Comparison of ENCODE assay signal across 16 mouse cellular contexts in genomic region chr17:90836154-90837021, GRCm38 (mm10).
A peak's percentile ranks its signal among the peaks of the same experiment; 100 is the strongest.
DNase-seq lines count a peak whose midpoint lies in the region; ATAC-seq and TF ChIP-seq lines count a peak whose summit lies in the region.
"Had no signal": no experiment of that assay in that cellular context is flagged by ENCODE, and none has a peak within 500 bp of the region (broad histone marks: within the 10 kb centered on the region; RNA-seq: fewer than 3 reads in every experiment).

No protein-coding gene starts in this region.

- WGBS in forebrain, embryonic 15.5 days: 49% methylated on average over 4 of the region's 4 CpGs
- WGBS in forebrain, embryonic 16.5 days: 55% methylated on average over 4 of the region's 4 CpGs
- WGBS in hindbrain, embryonic 15.5 days: 48% methylated on average over 4 of the region's 4 CpGs
- 35% methylated on average over 4 of the region's 4 CpGs for WGBS in midbrain, embryonic 15.5 days

- no peak for TF ChIP-seq POLR2A in brain, embryonic 14.5 days (IDR thresholded peaks at IDR 0.05; ENCODE audit: borderline replicate concordance, extremely low read depth, insufficient read depth, insufficient read length, poor library complexity, severe bottlenecking)

- no peaks in the 10 kb centered on the region for H3K36me3 ChIP-seq in forebrain, embryonic 15.5 days
- H3K36me3 ChIP-seq in forebrain, embryonic 16.5 days (ENCODE audit: control insufficient read depth, insufficient read depth): no peaks in the 10 kb centered on the region
- H3K36me3 ChIP-seq in hindbrain, embryonic 15.5 days: no peaks in the 10 kb centered on the region
- no peaks in the 10 kb centered on the region for H3K36me3 ChIP-seq in midbrain, embryonic 15.5 days (replicated peaks)
- H3K36me3 ChIP-seq: liver, embryonic 12.5 days had no signal

- H3K4me2 ChIP-seq in forebrain, embryonic 15.5 days (replicated peaks): no peak overlapping the region
- H3K4me2 ChIP-seq in forebrain, embryonic 16.5 days (ENCODE audit: low read length): no peak overlapping the region
- H3K4me2 ChIP-seq in hindbrain, embryonic 15.5 days: no peak overlapping the region
- no peak overlapping the region for H3K4me2 ChIP-seq in midbrain, embryonic 15.5 days
- H3K4me2 ChIP-seq: liver, embryonic 12.5 days had no signal

- peak overlapping the region; percentile 23; the same call in 1 of the 2 replicates for H3K27ac ChIP-seq in forebrain, embryonic 15.5 days (replicated peaks)
- no peak overlapping the region for H3K27ac ChIP-seq in forebrain, embryonic 16.5 days (ENCODE audit: low read length)
- peak overlapping the region; percentile 54 for H3K27ac ChIP-seq in hindbrain, embryonic 15.5 days (replicated peaks)
- peak overlapping the region; percentile 53 for H3K27ac ChIP-seq in midbrain, embryonic 15.5 days
- H3K27ac ChIP-seq: gastrocnemius, adult 2 months; liver, embryonic 12.5 days; stomach, postnatal 0 days had no signal

- peaks cover 9% of the 10 kb centered on the region for H3K4me1 ChIP-seq in forebrain, embryonic 15.5 days
- peaks cover 2% of the 10 kb centered on the region; the same call in 1 of the 2 replicates for H3K4me1 ChIP-seq in forebrain, embryonic 16.5 days (replicated peaks; ENCODE audit: control insufficient read depth, insufficient read depth, low read length)
- peaks cover 11% of the 10 kb centered on the region for H3K4me1 ChIP-seq in hindbrain, embryonic 15.5 days (replicated peaks)
- peaks cover 11% of the 10 kb centered on the region for H3K4me1 ChIP-seq in midbrain, embryonic 15.5 days
- H3K4me1 ChIP-seq: liver, embryonic 12.5 days had no signal

- no peak for TF ChIP-seq CTCF in brain, embryonic 14.5 days (IDR thresholded peaks at IDR 0.05; ENCODE audit: borderline replicate concordance, extremely low read depth, insufficient read depth, insufficient read length)

- H3K9me3 ChIP-seq in forebrain, embryonic 15.5 days: no peaks in the 10 kb centered on the region
- H3K9me3 ChIP-seq in forebrain, embryonic 16.5 days (ENCODE audit: control insufficient read depth, low read length): no peaks in the 10 kb centered on the region
- no peaks in the 10 kb centered on the region for H3K9me3 ChIP-seq in hindbrain, embryonic 15.5 days
- H3K9me3 ChIP-seq in midbrain, embryonic 15.5 days: no peaks in the 10 kb centered on the region
- H3K9me3 ChIP-seq: liver, embryonic 12.5 days had no signal

- no peaks in the 10 kb centered on the region for H3K27me3 ChIP-seq in forebrain, embryonic 15.5 days
- H3K27me3 ChIP-seq in forebrain, embryonic 16.5 days (replicated peaks; ENCODE audit: control insufficient read depth, insufficient read depth, low read length): no peaks in the 10 kb centered on the region
- H3K27me3 ChIP-seq in hindbrain, embryonic 15.5 days: no peaks in the 10 kb centered on the region
- H3K27me3 ChIP-seq in midbrain, embryonic 15.5 days (replicated peaks): no peaks in the 10 kb centered on the region
- H3K27me3 ChIP-seq: liver, embryonic 12.5 days had no signal

- H3K9ac ChIP-seq in forebrain, embryonic 15.5 days (replicated peaks): no peak overlapping the region
- H3K9ac ChIP-seq in forebrain, embryonic 16.5 days (replicated peaks; ENCODE audit: low read depth, low read length): no peak overlapping the region
- H3K9ac ChIP-seq in hindbrain, embryonic 15.5 days: no peak overlapping the region
- H3K9ac ChIP-seq in midbrain, embryonic 15.5 days: no peak overlapping the region
- H3K9ac ChIP-seq: liver, embryonic 12.5 days had no signal

- peak; percentile 57 for DNase-seq in brain, embryonic 14.5 days (ENCODE audit: low read depth)
- DNase-seq in kidney, postnatal 10 days: no peak
- DNase-seq in urinary bladder, postnatal 4 days (ENCODE audit: low spot score in 2 of 2): no peak
- no peak for DNase-seq in gastrocnemius, adult 8-10 months (ENCODE audit: low spot score in 2 of 2)
- DNase-seq: gastrocnemius, adult 2 months; kidney, adult 11 months; kidney, postnatal 4 days; thymus, postnatal 4 days had no signal

- ATAC-seq in forebrain, embryonic 15.5 days (replicated peaks): peak; percentile 23; the same call in 1 of the 2 replicates
- no peak for ATAC-seq in forebrain, embryonic 16.5 days
- ATAC-seq in hindbrain, embryonic 15.5 days (ENCODE audit: low FRiP score, low read depth): 0 out of 2 replicates have a peak, but pooled peaks have one; percentile 24
- peak; percentile 66; the same call in 1 of the 2 replicates for ATAC-seq in midbrain, embryonic 15.5 days (replicated peaks)
- ATAC-seq: activated CD4-positive, CD25-positive, alpha-beta regulatory T cell, adult 4 months; liver, embryonic 12.5 days; lung, postnatal 0 days had no signal

- H3K4me3 ChIP-seq in forebrain, embryonic 15.5 days: no peak overlapping the region
- no peak overlapping the region for H3K4me3 ChIP-seq in forebrain, embryonic 16.5 days (replicated peaks; ENCODE audit: low read length)
- H3K4me3 ChIP-seq in hindbrain, embryonic 15.5 days: no peak overlapping the region
- H3K4me3 ChIP-seq in midbrain, embryonic 15.5 days: no peak overlapping the region
- H3K4me3 ChIP-seq: gastrocnemius, adult 2 months; liver, embryonic 12.5 days had no signal
